ENCODE assay signal across 11 mouse cellular contexts in genomic region chr5:32035721-32036320, GRCm38 (mm10).
DNase-seq lines count a peak whose midpoint lies in the region; TF ChIP-seq lines count a peak whose summit lies in the region.
"Had no signal": no experiment of that assay in that cellular context is flagged by ENCODE, and none has a peak within 500 bp of the region (broad histone marks: within the 10 kb centered on the region; RNA-seq: fewer than 3 reads in every experiment).

No protein-coding gene starts in this region.

- no peak overlapping the region for H3K4me3 ChIP-seq in liver, adult 2 months (ENCODE audit: insufficient read depth, low read depth, low read length)
- no peak overlapping the region for H3K4me3 ChIP-seq in cortical plate, adult 2 months (ENCODE audit: insufficient read depth, low read length)
- H3K4me3 ChIP-seq: forebrain, embryonic 10.5 days; liver, embryonic 15.5 days had no signal

- no peak for TF ChIP-seq CTCF in liver, adult 2 months (IDR thresholded peaks at IDR 0.05; ENCODE audit: low read depth, low read length)
- no peak for TF ChIP-seq CTCF in cortical plate, adult 2 months (IDR thresholded peaks at IDR 0.05; ENCODE audit: extremely low read depth, insufficient read depth, low read length)

- TF ChIP-seq POLR2A in liver, adult 2 months (IDR thresholded peaks at IDR 0.05; ENCODE audit: extremely low read depth, insufficient read depth, low read length): no peak
- no peak for TF ChIP-seq POLR2A in cortical plate, adult 2 months (IDR thresholded peaks at IDR 0.05; ENCODE audit: extremely low read depth, insufficient read depth, low read length)

- peaks cover 36% of the 10 kb centered on the region for H3K4me1 ChIP-seq in liver, adult 2 months (ENCODE audit: control insufficient read depth, insufficient read depth, low read length)
- H3K4me1 ChIP-seq in cortical plate, adult 2 months (ENCODE audit: control insufficient read depth, insufficient read depth, low read length): peaks cover 10% of the 10 kb centered on the region

- H3K27me3 ChIP-seq in liver, adult 2 months (ENCODE audit: control insufficient read depth, insufficient read depth, low read length): no peaks in the 10 kb centered on the region
- H3K27me3 ChIP-seq: liver, embryonic 15.5 days had no signal

- no peaks in the 10 kb centered on the region for H3K36me3 ChIP-seq in liver, adult 2 months (ENCODE audit: control insufficient read depth, insufficient read depth, low read length)
- H3K36me3 ChIP-seq: forebrain, embryonic 10.5 days; liver, embryonic 15.5 days had no signal

- H3K27ac ChIP-seq in liver, adult 2 months (replicated peaks; ENCODE audit: insufficient read depth, low read depth, low read length): peak overlapping the region; percentile 52; the same call in 1 of the 2 replicates
- peak overlapping the region; percentile 75 for H3K27ac ChIP-seq in cortical plate, adult 2 months (ENCODE audit: insufficient read depth, low read length)
- H3K27ac ChIP-seq: forebrain, embryonic 10.5 days; liver, embryonic 15.5 days had no signal

- peak; percentile 43 for DNase-seq in adrenal gland, adult 2 months
- no peak for DNase-seq in adrenal gland, postnatal 14 days
- DNase-seq in liver, adult 2 months (ENCODE audit: extremely low read depth, low read depth, low spot score): peak; percentile 91
- no peak for DNase-seq in liver
- peak; percentile 32 for DNase-seq in right cerebral cortex, postnatal 25 days
- DNase-seq in heart, postnatal 36 days: no peak
- no peak for DNase-seq in thymus, postnatal 25 days
- DNase-seq: kidney, postnatal 36 days had no signal

- whole genome bisulfite sequencing in liver, adult 2 months: 21% methylated on average over 7 of the region's 7 CpGs

- no peak overlapping the region for H3K9ac ChIP-seq in liver, adult 2 months (ENCODE audit: low read depth, low read length)
- H3K9ac ChIP-seq: liver, embryonic 15.5 days had no signal

- intact Hi-C loops in heart, postnatal 36 days (cut with DNase I): no loop called here

- H3K79me2 ChIP-seq in liver, adult 2 months (ENCODE audit: control insufficient read depth, insufficient read depth, low read length): no peaks in the 10 kb centered on the region

Comparison
In these comparisons a context has a peak if more than half of its experiments do, and no peak if none do; other contexts are left out.
1. DNase-seq: peak in adrenal gland, adult 2 months (single experiment), liver, adult 2 months (single experiment) and right cerebral cortex, postnatal 25 days (single experiment); none in adrenal gland, postnatal 14 days (single experiment), liver (single experiment), heart, postnatal 36 days (0 of 2) and thymus, postnatal 25 days (single experiment).